Mouse (Mus musculus): Measurements from ENCODE around the gene Gm45717. TPM values are rescaled to one million over a fixed set of nuclear protein-coding genes. Genes with fewer than 3 reads are reported as not detected.

Gene Gm45717
- total and polyA plus RNA-seq, 2 experiments from 2014 or later, result not detected

GRCm38 (mm10) chr7:140991117-140991689 is 35.5 kb upstream of the Gm45717 start:
- TF ChIP-seq CTCF (IDR thresholded peaks at IDR 0.05), result no peak
- Histone ChIP-seq H3K4me3 (ENCODE audit: low read depth, low read length) (no peak overlapping the region), H3K27me3 (ENCODE audit: insufficient read depth, low read length) (no peaks in the 10 kb centered on the region), H3K4me1 (ENCODE audit: insufficient read depth, low read length) (no peaks in the 10 kb centered on the region), H3K36me3 (ENCODE audit: insufficient read depth, low read length) (no peaks in the 10 kb centered on the region), H3K9ac (replicated peaks; ENCODE audit: low read length, poor library complexity, severe bottlenecking) (no peak overlapping the region), H3K4me2 (ENCODE audit: low read depth, low read length, poor library complexity, severe bottlenecking) (no peak overlapping the region), H3K9me3 (ENCODE audit: low read length) (no peaks in the 10 kb centered on the region), H3K27ac (ENCODE audit: low read depth, low read length) (no peak overlapping the region)
- DNase-seq (ENCODE audit: low spot score) (no peak), ATAC-seq (ENCODE audit: low FRiP score) (no peak)
- WGBS, result 90% methylated on average over 14 of the region's 14 CpGs

- Histone ChIP-seq H3K4me1 (ENCODE audit: insufficient read depth, low read length) (no peaks in the 10 kb centered on the region), H3K27ac (ENCODE audit: low read depth, low read length) (no peak overlapping the region), H3K4me2 (ENCODE audit: low read depth, low read length, poor library complexity, severe bottlenecking) (no peak overlapping the region), H3K9me3 (ENCODE audit: low read length) (no peaks in the 10 kb centered on the region), H3K36me3 (ENCODE audit: insufficient read depth, low read length) (no peaks in the 10 kb centered on the region), H3K27me3 (ENCODE audit: insufficient read depth, low read length) (no peaks in the 10 kb centered on the region), H3K9ac (replicated peaks; ENCODE audit: low read length, poor library complexity, severe bottlenecking) (no peak overlapping the region), H3K4me3 (ENCODE audit: low read depth, low read length) (no peak overlapping the region)
- DNase-seq (ENCODE audit: low spot score) (no peak), ATAC-seq (ENCODE audit: low FRiP score) (no peak)
- WGBS, result 74% methylated on average over 5 of the region's 5 CpGs
- no peak for TF ChIP-seq CTCF (IDR thresholded peaks at IDR 0.05)
Measured at GRCm38 (mm10) chr7:140990622-140991021, 34.9 kb upstream of the Gm45717 start.

- DNase-seq (ENCODE audit: low spot score), result no peak
Measured at GRCm38 (mm10) chr7:140990185-140990584, 34.4 kb upstream of the Gm45717 start.

GRCm38 (mm10) chr7:140989022-140989421 is 33.3 kb upstream of the Gm45717 start:
- H3K36me3 ChIP-seq (ENCODE audit: insufficient read depth, low read length), result no peaks in the 10 kb centered on the region
- ATAC-seq (ENCODE audit: low FRiP score), result no peak
- 87% methylated on average over 4 of the region's 4 CpGs for WGBS

More at GRCm38 (mm10) chr7:140990185-140990584, 34.4 kb upstream of the Gm45717 start:
- Histone ChIP-seq H3K27ac (ENCODE audit: low read depth, low read length) (no peak overlapping the region), H3K27me3 (ENCODE audit: insufficient read depth, low read length) (no peaks in the 10 kb centered on the region), H3K9me3 (ENCODE audit: low read length) (no peaks in the 10 kb centered on the region), H3K4me2 (ENCODE audit: low read depth, low read length, poor library complexity, severe bottlenecking) (no peak overlapping the region), H3K4me3 (ENCODE audit: low read depth, low read length) (no peak overlapping the region), H3K36me3 (ENCODE audit: insufficient read depth, low read length) (no peaks in the 10 kb centered on the region), H3K4me1 (ENCODE audit: insufficient read depth, low read length) (no peaks in the 10 kb centered on the region), H3K9ac (replicated peaks; ENCODE audit: low read length, poor library complexity, severe bottlenecking) (no peak overlapping the region)
- 75% methylated on average over 6 of the region's 6 CpGs for WGBS
- no peak for ATAC-seq (ENCODE audit: low FRiP score)
- no peak for TF ChIP-seq CTCF (IDR thresholded peaks at IDR 0.05)

GRCm38 (mm10) chr7:140987182-140988138 is 31.7 kb upstream of the Gm45717 start:
- Histone ChIP-seq H3K4me2 (ENCODE audit: low read depth, low read length, poor library complexity, severe bottlenecking) (no peak overlapping the region), H3K36me3 (ENCODE audit: insufficient read depth, low read length) (no peaks in the 10 kb centered on the region), H3K4me3 (ENCODE audit: low read depth, low read length) (no peak overlapping the region), H3K4me1 (ENCODE audit: insufficient read depth, low read length) (no peaks in the 10 kb centered on the region), H3K9me3 (ENCODE audit: low read length) (no peaks in the 10 kb centered on the region), H3K9ac (replicated peaks; ENCODE audit: low read length, poor library complexity, severe bottlenecking) (no peak overlapping the region), H3K27me3 (ENCODE audit: insufficient read depth, low read length) (no peaks in the 10 kb centered on the region), H3K27ac (ENCODE audit: low read depth, low read length) (no peak overlapping the region)
- no peak for DNase-seq (ENCODE audit: low spot score)
- TF ChIP-seq CTCF (IDR thresholded peaks at IDR 0.05), result no peak
- no peak for ATAC-seq (ENCODE audit: low FRiP score)
- WGBS, result 87% methylated on average over 17 of the region's 17 CpGs

More at GRCm38 (mm10) chr7:140989022-140989421, 33.3 kb upstream of the Gm45717 start:
- no peak for TF ChIP-seq CTCF (IDR thresholded peaks at IDR 0.05)
- no peak overlapping the region for H3K4me3 ChIP-seq (ENCODE audit: low read depth, low read length)
- no peak overlapping the region for H3K9ac ChIP-seq (replicated peaks; ENCODE audit: low read length, poor library complexity, severe bottlenecking)
- no peak for DNase-seq (ENCODE audit: low spot score)
- H3K27ac ChIP-seq (ENCODE audit: low read depth, low read length), result no peak overlapping the region
- no peaks in the 10 kb centered on the region for H3K27me3 ChIP-seq (ENCODE audit: insufficient read depth, low read length)
- no peaks in the 10 kb centered on the region for H3K4me1 ChIP-seq (ENCODE audit: insufficient read depth, low read length)
- H3K9me3 ChIP-seq (ENCODE audit: low read length), result no peaks in the 10 kb centered on the region
- no peak overlapping the region for H3K4me2 ChIP-seq (ENCODE audit: low read depth, low read length, poor library complexity, severe bottlenecking)

GRCm38 (mm10) chr7:140982971-140983370 is 27.2 kb upstream of the Gm45717 start:
- DNase-seq (ENCODE audit: low spot score) (no peak), ATAC-seq (ENCODE audit: low FRiP score) (no peak)
- no peaks in the 10 kb centered on the region for H3K4me1 ChIP-seq (ENCODE audit: insufficient read depth, low read length)
- no peak overlapping the region for H3K4me2 ChIP-seq (ENCODE audit: low read depth, low read length, poor library complexity, severe bottlenecking)
- H3K27me3 ChIP-seq (ENCODE audit: insufficient read depth, low read length), result no peaks in the 10 kb centered on the region
- no peaks in the 10 kb centered on the region for H3K36me3 ChIP-seq (ENCODE audit: insufficient read depth, low read length)
- 91% methylated on average over 7 of the region's 7 CpGs for WGBS
- H3K9me3 ChIP-seq (ENCODE audit: low read length), result no peaks in the 10 kb centered on the region
- no peak for TF ChIP-seq CTCF (IDR thresholded peaks at IDR 0.05)
- H3K9ac ChIP-seq (replicated peaks; ENCODE audit: low read length, poor library complexity, severe bottlenecking), result no peak overlapping the region
- H3K27ac ChIP-seq (ENCODE audit: low read depth, low read length), result no peak overlapping the region
- no peak overlapping the region for H3K4me3 ChIP-seq (ENCODE audit: low read depth, low read length)

All from midbrain, postnatal 0 days (tissue).